Mouse (Mus musculus) MEL (cell line): ENCODE measurements around the gene Marc2. TPM values are rescaled to one million over a fixed set of nuclear protein-coding genes. Genes with fewer than 3 reads are reported as not detected.

Source experiments
- DNase-seq: peaks from one replicate; pipeline ENCODE4 v3.0.0; 2011; ENCODE audit warnings: low read depth, low spot score
- H3K27ac ChIP-seq: 2 replicates; pipeline ENCODE4 v1.5.1; 2012; ENCODE audit warnings: low read depth, mild to moderate bottlenecking, control low read depth, low read length, moderate library complexity; ENCODE audit not compliant: control insufficient read depth
- H3K27me3 ChIP-seq, 2 experiments: fragments of 150-350 bp in 1 of 2; sonication (generic) in 1 of 2; 2 replicates each; pipeline ENCODE4 v1.6.1; 2012; ENCODE audit warnings: low read length in 2 of 2, mild to moderate bottlenecking in 2 of 2, improper control_type of control experiment in 1 of 2, moderate library complexity in 1 of 2; ENCODE audit not compliant: insufficient read depth in 2 of 2, control insufficient read depth in 1 of 2
- H3K36me3 ChIP-seq, 2 experiments: 2 replicates each; pipeline ENCODE4 v1.6.1; 2012 to 2014; ENCODE audit warnings: low read length in 2 of 2, improper control_type of control experiment in 1 of 2, inconsistent platforms in 1 of 2, mild to moderate bottlenecking in 1 of 2; ENCODE audit not compliant: insufficient read depth in 2 of 2, control insufficient read depth in 1 of 2
- H3K4me1 ChIP-seq, 2 experiments: fragments of 150-350 bp in 1 of 2; sonication (generic) in 1 of 2; 2 replicates each; pipeline ENCODE4 v1.6.1; 2012; ENCODE audit warnings: low read length in 2 of 2, improper control_type of control experiment in 1 of 2, mild to moderate bottlenecking in 1 of 2; ENCODE audit not compliant: insufficient read depth in 2 of 2, control insufficient read depth in 1 of 2
- H3K4me3 ChIP-seq, 2 experiments: fragments of 150-350 bp in 1 of 2; sonication (generic) in 1 of 2; 2 replicates each; pipeline ENCODE4 v1.5.1; 2012; ENCODE audit warnings: low read depth in 2 of 2, low read length in 2 of 2, mild to moderate bottlenecking in 2 of 2, moderate library complexity in 2 of 2, control low read depth in 1 of 2, improper control_type of control experiment in 1 of 2; ENCODE audit not compliant: control insufficient read depth in 1 of 2, insufficient read depth in 1 of 2
- H3K79me2 ChIP-seq: 2 replicates; pipeline ENCODE4 v1.6.1; 2012; ENCODE audit warnings: mild to moderate bottlenecking, low read length, moderate library complexity; ENCODE audit not compliant: control insufficient read depth, poor library complexity, insufficient read depth
- H3K9ac ChIP-seq: 2 replicates; pipeline ENCODE4 v1.6.1; 2012; ENCODE audit warnings: low read depth, mild to moderate bottlenecking, control low read depth, low read length, moderate library complexity; ENCODE audit not compliant: control insufficient read depth, poor library complexity, severe bottlenecking
- H3K9me3 ChIP-seq: fragments of 150-350 bp; sonication (generic); replicated peaks from 2 replicates; pipeline ENCODE4 v1.6.1; 2012; ENCODE audit warnings: mild to moderate bottlenecking, low read length, improper control_type of control experiment, moderate library complexity; ENCODE audit not compliant: insufficient read depth
- CHD1 ChIP-seq: IDR thresholded peaks from 2 replicates; pipeline ENCODE4 v1.6.1; 2012; ENCODE audit warnings: low read depth, mild to moderate bottlenecking, inconsistent platforms, low read length, improper control_type of control experiment
- ELF1 ChIP-seq: IDR thresholded peaks from 2 replicates; pipeline ENCODE4 v1.6.1; 2014; ENCODE audit warnings: low read depth, mild to moderate bottlenecking, inconsistent platforms, low read length, improper control_type of control experiment, moderate library complexity
- EP300 ChIP-seq, 2 experiments: IDR thresholded peaks; 2 replicates each; pipeline ENCODE4 v1.6.1; 2011; ENCODE audit warnings: improper control_type of control experiment in 2 of 2, low read length in 2 of 2, low read depth in 1 of 2, mild to moderate bottlenecking in 1 of 2
- ETS1 ChIP-seq: IDR thresholded peaks from 2 replicates; pipeline ENCODE4 v1.6.1; 2012; ENCODE audit warnings: low read depth, mild to moderate bottlenecking, inconsistent platforms, low read length, improper control_type of control experiment, moderate library complexity
- HCFC1 ChIP-seq: IDR thresholded peaks from 2 replicates; pipeline ENCODE4 v1.6.1; 2012; ENCODE audit warnings: low read depth, mild to moderate bottlenecking, inconsistent platforms, low read length, improper control_type of control experiment, moderate library complexity
- KAT2A ChIP-seq: conservative IDR thresholded peaks from 2 replicates; pipeline ENCODE4 v1.6.1; 2012; ENCODE audit warnings: low read depth, low read length, improper control_type of control experiment, inconsistent platforms
- MAX ChIP-seq: IDR thresholded peaks from 2 replicates; pipeline ENCODE4 v1.6.1; 2011; ENCODE audit warnings: low read length, improper control_type of control experiment
- MYB ChIP-seq: IDR thresholded peaks from 2 replicates; pipeline ENCODE4 v1.6.1; 2011; ENCODE audit warnings: mild to moderate bottlenecking, low read depth, low read length, improper control_type of control experiment
- MYC ChIP-seq: IDR thresholded peaks from 2 replicates; pipeline ENCODE4 v1.6.1; 2011; ENCODE audit warnings: low read depth, mild to moderate bottlenecking, low read length, improper control_type of control experiment, moderate library complexity
- NELFE ChIP-seq: IDR thresholded peaks from 2 replicates; pipeline ENCODE4 v1.6.1; 2011; ENCODE audit warnings: low read depth, low read length, improper control_type of control experiment
- POLR2A ChIP-seq, 2 experiments: IDR thresholded peaks; 2 replicates each; pipeline ENCODE4 v1.6.1; 2011 to 2012; ENCODE audit warnings: low read length in 2 of 2, mild to moderate bottlenecking in 2 of 2, control low read depth in 1 of 2, improper control_type of control experiment in 1 of 2, low read depth in 1 of 2, moderate library complexity in 1 of 2; ENCODE audit not compliant: control insufficient read depth in 1 of 2, insufficient read depth in 1 of 2, poor library complexity in 1 of 2
- RAD21 ChIP-seq: IDR thresholded peaks from 2 replicates; pipeline ENCODE4 v1.6.1; 2011; ENCODE audit warnings: mild to moderate bottlenecking, low read depth, low read length, improper control_type of control experiment
- RCOR1 ChIP-seq: IDR thresholded peaks from 2 replicates; pipeline ENCODE4 v1.6.1; 2012; ENCODE audit warnings: low read depth, mild to moderate bottlenecking, inconsistent platforms, low read length, improper control_type of control experiment
- SIN3A ChIP-seq: IDR thresholded peaks from 2 replicates; pipeline ENCODE4 v1.6.1; 2012; ENCODE audit warnings: low read length, improper control_type of control experiment, inconsistent platforms
- SMC3 ChIP-seq: IDR thresholded peaks from 2 replicates; pipeline ENCODE4 v1.6.1; 2011; ENCODE audit warnings: low read depth, low read length, improper control_type of control experiment
- TAL1 ChIP-seq: IDR thresholded peaks from 2 replicates; pipeline ENCODE4 v1.6.1; 2012; ENCODE audit warnings: mild to moderate bottlenecking, inconsistent platforms, low read length, moderate library complexity, mixed read lengths
- TCF12 ChIP-seq: IDR thresholded peaks from 2 replicates; pipeline ENCODE4 v1.6.1; 2014; ENCODE audit warnings: low read depth, mild to moderate bottlenecking, inconsistent platforms, low read length, improper control_type of control experiment, moderate library complexity
- UBTF ChIP-seq: IDR thresholded peaks from 2 replicates; pipeline ENCODE4 v1.6.1; 2012; ENCODE audit warnings: low read depth, mild to moderate bottlenecking, inconsistent platforms, low read length, improper control_type of control experiment, moderate library complexity, borderline replicate concordance; ENCODE audit not compliant: insufficient read depth
- USF1 ChIP-seq: IDR thresholded peaks from 2 replicates; pipeline ENCODE4 v1.6.1; 2014; ENCODE audit warnings: low read depth, mild to moderate bottlenecking, inconsistent platforms, low read length, improper control_type of control experiment, moderate library complexity
- ZC3H11A ChIP-seq: IDR thresholded peaks from 2 replicates; pipeline ENCODE4 v1.6.1; 2012; ENCODE audit warnings: low read depth, mild to moderate bottlenecking, inconsistent platforms, low read length, improper control_type of control experiment
- ZNF384 ChIP-seq: IDR thresholded peaks from 2 replicates; pipeline ENCODE4 v1.6.1; 2012; ENCODE audit warnings: low read depth, mild to moderate bottlenecking, inconsistent platforms, low read length, improper control_type of control experiment
- polyA plus RNA-seq, 2 experiments: library from polyadenylated mRNA; stranded (reverse) in 1 of 2; unstranded in 1 of 2; fragments of >175 nt in 1 of 2; fragments of >200 nt in 1 of 2; gene quantifications; 2 replicates each; pipeline versions ENCODE4 v1.2.1 to v1.2.4; 2012; ENCODE audit warnings: low replicate concordance in 2 of 2, low read depth in 1 of 2; ENCODE audit not compliant: insufficient read length in 2 of 2, insufficient read depth in 1 of 2, missing spikeins in 1 of 2
- total RNA-seq: library from RNA; depleted of rRNA; stranded (reverse); fragments of 300-350 nt; gene quantifications from 2 replicates; pipeline ENCODE4 v1.2.3, GENCODE M21; 2012

The Marc2 gene
- total and polyA plus RNA-seq, 3 experiments, result 99.4 to 281 TPM; not detected in 1

DNA sequence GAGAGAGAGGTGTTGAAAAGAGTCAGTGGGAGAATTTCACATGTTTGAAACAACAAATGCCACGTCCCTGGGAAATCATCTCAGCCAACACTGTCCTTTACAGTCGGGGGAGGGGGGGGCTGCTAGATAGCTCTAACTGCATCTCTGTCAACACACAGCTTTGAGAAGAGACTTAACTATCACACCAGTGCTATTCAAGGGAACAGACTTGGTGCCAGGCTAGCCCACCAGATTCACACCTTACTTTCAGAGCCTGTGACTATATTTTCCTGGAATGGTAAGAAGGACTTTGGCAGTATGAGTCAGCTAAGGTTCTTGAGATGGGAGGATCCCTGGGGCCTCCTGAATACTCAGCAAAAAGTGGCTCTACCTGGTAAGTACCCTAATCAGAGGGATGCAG lies 31.1 kb upstream of the Marc2 start:
- H3K36me3 ChIP-seq, result no peaks in the 10 kb centered on the region
- TF ChIP-seq MYC (no peak), RAD21 (no peak), RCOR1 (no peak), NELFE (no peak), ELF1 (no peak), TAL1 (no peak), ETS1 (no peak), KAT2A (no peak), SIN3A (no peak), ZC3H11A (no peak)
- TF ChIP-seq, all 39 proteins: peak for 0
- no peaks in the 10 kb centered on the region for H3K79me2 ChIP-seq
- H3K9me3 ChIP-seq, result no peaks in the 10 kb centered on the region
- no peaks in the 10 kb centered on the region; a peak in 1 of 4 replicates for H3K27me3 ChIP-seq
- H3K4me3 ChIP-seq, result no peak overlapping the region
- no peak overlapping the region for H3K27ac ChIP-seq
- no peaks in the 10 kb centered on the region for H3K4me1 ChIP-seq
- no peak for DNase-seq
- no peak overlapping the region for H3K9ac ChIP-seq

DNA sequence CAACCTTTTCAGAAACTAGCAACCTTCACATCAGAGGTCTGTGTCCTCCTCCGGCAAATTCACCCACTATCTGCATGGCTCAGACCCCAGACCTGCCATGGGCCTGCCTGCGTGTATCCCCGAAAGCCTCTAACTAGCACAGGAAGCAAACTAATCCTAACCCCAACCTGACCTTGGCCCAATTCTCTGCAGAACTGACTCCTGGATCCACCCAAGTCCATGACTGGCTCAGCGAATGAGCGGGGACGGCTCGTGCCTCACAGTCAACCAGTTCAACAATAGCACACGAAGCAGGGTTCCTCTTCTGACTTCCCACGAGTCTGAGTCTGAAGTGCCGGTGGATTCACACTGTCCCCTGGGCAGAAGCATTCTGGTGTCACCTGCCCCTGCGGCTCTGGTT lies 27.7 kb upstream of the Marc2 start:
- no peaks in the 10 kb centered on the region for H3K4me1 ChIP-seq
- no peak for DNase-seq
- no peak for TF ChIP-seq TAL1
- no peak for TF ChIP-seq UBTF
- TF ChIP-seq KAT2A, result no peak

DNA sequence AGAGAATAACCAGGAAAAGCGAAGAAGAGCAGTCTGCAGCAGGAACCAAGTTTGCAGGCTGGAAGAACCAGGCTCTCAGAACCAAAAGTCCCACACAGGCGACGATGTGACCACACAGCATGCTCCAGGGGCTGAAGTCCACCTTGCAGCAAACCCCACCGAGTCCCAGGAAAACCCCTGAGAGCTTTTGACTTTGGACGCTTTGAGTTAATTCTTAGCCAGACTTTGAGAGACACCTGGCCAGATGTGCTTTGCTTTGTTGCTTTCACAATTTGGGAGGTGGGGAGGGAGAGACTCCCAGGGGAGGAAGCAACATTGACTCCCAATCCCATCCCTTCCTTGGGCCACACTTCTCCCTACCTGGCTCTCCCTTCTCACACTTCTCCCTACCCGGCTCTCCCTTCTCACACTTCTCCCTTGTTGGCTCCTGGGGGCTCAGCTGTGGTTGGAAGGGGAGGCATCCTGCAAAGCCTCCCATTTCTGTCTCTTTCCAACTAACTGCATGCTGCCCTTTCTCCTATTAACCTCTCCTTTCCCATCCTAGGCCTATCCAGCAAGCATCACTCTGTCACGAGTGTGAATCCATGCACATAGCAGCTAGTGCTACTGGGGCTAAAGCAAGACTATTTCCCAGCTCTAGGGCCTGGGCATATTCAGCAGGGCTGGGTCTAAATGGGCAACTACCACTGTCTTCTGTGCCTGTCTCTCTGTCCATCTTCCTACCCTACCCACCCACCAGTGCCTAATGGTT lies 26.0 kb upstream of the Marc2 start:
- Histone ChIP-seq H3K36me3 (no peaks in the 10 kb centered on the region), H3K9ac (no peak overlapping the region), H3K9me3 (no peaks in the 10 kb centered on the region), H3K79me2 (no peaks in the 10 kb centered on the region), H3K27ac (no peak overlapping the region), H3K4me1 (no peaks in the 10 kb centered on the region)
- TF ChIP-seq TCF12 (no peak), MYB (no peak), ELF1 (no peak), MAX (no peak), ZC3H11A (no peak), SMC3 (no peak), ETS1 (no peak), USF1 (no peak), KAT2A (no peak), CHD1 (no peak), HCFC1 (no peak), ZNF384 (no peak), TAL1 (no peak), RCOR1 (no peak), MYC (no peak), EP300 (IDR thresholded peaks at IDR 0.05; ENCODE audit: low read depth in 1 of 2, low read length in 2 of 2) (no peak), POLR2A (IDR thresholded peaks at IDR 0.05; ENCODE audit: control insufficient read depth in 1 of 2, insufficient read depth in 1 of 2, low read depth in 1 of 2, low read length in 2 of 2, poor library complexity in 1 of 2) (no peak)
- TF ChIP-seq, all 39 proteins: peak for 0
- no peak for DNase-seq
- H3K4me3 ChIP-seq, result no peak overlapping the region
- H3K27me3 ChIP-seq, result peaks cover 0 to 12% of the 10 kb centered on the region in 2 experiments; a peak in 3 of 4 replicates

More for the DNA sequence above, 27.7 kb upstream of the Marc2 start:
- no peak overlapping the region for H3K9ac ChIP-seq
- no peaks in the 10 kb centered on the region for H3K36me3 ChIP-seq
- no peak overlapping the region for H3K27ac ChIP-seq
- H3K27me3 ChIP-seq, result peaks cover 0 to 3% of the 10 kb centered on the region in 2 experiments; a peak in 1 of 4 replicates
- H3K79me2 ChIP-seq, result no peaks in the 10 kb centered on the region
- no peak overlapping the region for H3K4me3 ChIP-seq
- H3K9me3 ChIP-seq, result no peaks in the 10 kb centered on the region
